Mouse (Mus musculus) intestine, embryonic 16.5 days (tissue): ENCODE data around the gene Rara. TPM values are rescaled to one million over a fixed set of nuclear protein-coding genes. Genes with fewer than 3 reads are reported as not detected.
A peak's percentile ranks its signal among the peaks of the same experiment; 100 is the strongest.

Source experiments
- ATAC-seq: fragments of 200-750 bp; cut with Nextera tagmentation; 2 replicates; pipeline ENCODE4 v1.8.0; 2017; ENCODE audit warnings: moderate TSS enrichment, moderate library complexity
- H3K27ac ChIP-seq: fragments of 300-500 bp; sonication (generic); 2 replicates; pipeline ENCODE4 v1.5.1; 2014; ENCODE audit warnings: mild to moderate bottlenecking, low read length
- H3K27me3 ChIP-seq: fragments of 300-500 bp; sonication (generic); replicated peaks from 2 replicates; pipeline ENCODE4 v1.6.1; 2014; ENCODE audit warnings: low read length, control low read depth, mixed read lengths; ENCODE audit not compliant: control insufficient read depth, insufficient read depth
- H3K36me3 ChIP-seq: fragments of 300-500 bp; sonication (generic); 2 replicates; pipeline ENCODE4 v1.6.1; 2014; ENCODE audit warnings: low read length, control low read depth; ENCODE audit not compliant: control insufficient read depth, insufficient read depth
- H3K4me1 ChIP-seq: fragments of 300-500 bp; sonication (generic); 2 replicates; pipeline ENCODE4 v1.6.1; 2014; ENCODE audit warnings: low read length, control low read depth, mixed read lengths; ENCODE audit not compliant: control insufficient read depth, insufficient read depth
- H3K4me2 ChIP-seq: fragments of 300-500 bp; sonication (generic); 2 replicates; pipeline ENCODE4 v1.6.1; 2014; ENCODE audit warnings: low read depth, low read length, control low read depth
- H3K4me3 ChIP-seq: fragments of 300-500 bp; sonication (generic); 2 replicates; pipeline ENCODE4 v1.5.1; 2014; ENCODE audit warnings: mild to moderate bottlenecking, low read length
- H3K9ac ChIP-seq: fragments of 300-500 bp; sonication (generic); 2 replicates; pipeline ENCODE4 v1.6.1; 2014; ENCODE audit warnings: low read depth, low read length
- H3K9me3 ChIP-seq: fragments of 300-500 bp; sonication (generic); 2 replicates; pipeline ENCODE4 v1.6.1; 2016; ENCODE audit warnings: low read length, control low read depth; ENCODE audit not compliant: control insufficient read depth
- WGBS: fragments of 180-500 bp; shearing (Covaris S2); extraction: QIAGEN DNeasy Blood & Tissue Kit; methylation state at CpG from one replicate; pipeline ENCODE4 v1.1.7; 2014; 5-methylcytosine and 5-hydroxymethylcytosine counted together
- polyA plus RNA-seq: library from polyadenylated mRNA; unstranded; fragments of >200 nt; fragmentation: Nextera tagmentation; extraction: Ambion mirVana; gene quantifications from 2 replicates; pipeline ENCODE4 v1.2.1, GENCODE M21; 2015

Gene Rara
- polyA plus RNA-seq, 1 experiment from 2014 or later, result 28.2 TPM

- 87% methylated on average over 3 of the region's 3 CpGs for WGBS
- H3K27ac ChIP-seq, result 0 out of 2 replicates have a peak overlapping the region, but pooled peaks have one; percentile 43
Measured at GRCm38 (mm10) chr11:98934367-98934766, 6.7 kb downstream of the Rara start.

GRCm38 (mm10) chr11:98935123-98935522 is 7.5 kb downstream of the Rara start:
- peak overlapping the region; percentile 73; the same call in 1 of the 2 replicates for H3K27ac ChIP-seq
- H3K4me3 ChIP-seq, result no peak overlapping the region
- ATAC-seq, result 0 out of 2 replicates have a peak, but pooled peaks have one; percentile 10
- no peak overlapping the region; the same call in 1 of the 2 replicates for H3K4me2 ChIP-seq
- H3K9ac ChIP-seq, result no peak overlapping the region
- no peaks in the 10 kb centered on the region for H3K36me3 ChIP-seq
- H3K27me3 ChIP-seq, result no peaks in the 10 kb centered on the region
- H3K9me3 ChIP-seq, result no peaks in the 10 kb centered on the region
- WGBS, result 75% methylated on average over 3 of the region's 3 CpGs
- H3K4me1 ChIP-seq, result peaks cover 78% of the 10 kb centered on the region

More at GRCm38 (mm10) chr11:98934367-98934766, 6.7 kb downstream of the Rara start:
- Histone ChIP-seq H3K4me3 (no peak overlapping the region), H3K27me3 (no peaks in the 10 kb centered on the region), H3K4me2 (no peak overlapping the region), H3K9me3 (no peaks in the 10 kb centered on the region), H3K4me1 (peaks cover 78% of the 10 kb centered on the region), H3K9ac (no peak overlapping the region), H3K36me3 (no peaks in the 10 kb centered on the region)
- no peak for ATAC-seq

- Histone ChIP-seq H3K36me3 (no peaks in the 10 kb centered on the region), H3K4me1 (peaks cover 78% of the 10 kb centered on the region), H3K27ac (peak overlapping the region; percentile 91), H3K27me3 (no peaks in the 10 kb centered on the region), H3K4me2 (peak overlapping the region; percentile 90), H3K9me3 (no peaks in the 10 kb centered on the region), H3K4me3 (peak overlapping the region; percentile 89), H3K9ac (peak overlapping the region; percentile 70)
- ATAC-seq, result peak; percentile 37
- 4% methylated on average over 29 of the region's 29 CpGs for WGBS
Measured at GRCm38 (mm10) chr11:98936170-98936569, 8.6 kb downstream of the Rara start.

GRCm38 (mm10) chr11:98936606-98937409 is 9.2 kb downstream of the Rara start:
- Histone ChIP-seq H3K4me2 (peak overlapping the region; percentile 90), H3K4me1 (peaks cover 78% of the 10 kb centered on the region), H3K27ac (peak overlapping the region; percentile 91), H3K36me3 (no peaks in the 10 kb centered on the region), H3K4me3 (peak overlapping the region; percentile 89), H3K9me3 (no peaks in the 10 kb centered on the region), H3K9ac (peak overlapping the region; percentile 70), H3K27me3 (no peaks in the 10 kb centered on the region)
- WGBS, result 4% methylated on average over 23 of the region's 23 CpGs
- ATAC-seq, result peak; percentile 41

GRCm38 (mm10) chr11:98937410-98937913 is 9.8 kb downstream of the Rara start:
- peaks cover 78% of the 10 kb centered on the region for H3K4me1 ChIP-seq
- peak overlapping the region; percentile 89 for H3K4me3 ChIP-seq
- H3K9ac ChIP-seq, result peak overlapping the region; percentile 87
- H3K36me3 ChIP-seq, result no peaks in the 10 kb centered on the region
- under 1% methylated on average over 36 of the region's 38 CpGs for WGBS
- H3K27ac ChIP-seq, result peak overlapping the region; percentile 91
- H3K9me3 ChIP-seq, result no peaks in the 10 kb centered on the region
- no peaks in the 10 kb centered on the region for H3K27me3 ChIP-seq
- H3K4me2 ChIP-seq, result peak overlapping the region; percentile 90
- ATAC-seq, result peak; percentile 89

- H3K4me3 ChIP-seq, result peak overlapping the region; percentile 89
- no peaks in the 10 kb centered on the region for H3K9me3 ChIP-seq
- peak overlapping the region; percentile 87 for H3K27ac ChIP-seq
- H3K36me3 ChIP-seq, result no peaks in the 10 kb centered on the region
- peaks cover 78% of the 10 kb centered on the region for H3K4me1 ChIP-seq
- WGBS, result under 1% methylated on average over 39 of the region's 39 CpGs
- peak overlapping the region; percentile 87 for H3K9ac ChIP-seq
- H3K4me2 ChIP-seq, result peak overlapping the region; percentile 90
- peak; percentile 9 for ATAC-seq
- no peaks in the 10 kb centered on the region for H3K27me3 ChIP-seq
Measured at GRCm38 (mm10) chr11:98937914-98938694, 10.5 kb downstream of the Rara start.

GRCm38 (mm10) chr11:98938701-98939083 is 11.1 kb downstream of the Rara start:
- H3K4me1 ChIP-seq, result peaks cover 81% of the 10 kb centered on the region
- peak overlapping the region; percentile 90 for H3K4me2 ChIP-seq
- H3K9me3 ChIP-seq, result no peaks in the 10 kb centered on the region
- H3K27ac ChIP-seq, result peak overlapping the region; percentile 87
- no peaks in the 10 kb centered on the region for H3K27me3 ChIP-seq
- H3K36me3 ChIP-seq, result no peaks in the 10 kb centered on the region
- peak overlapping the region; percentile 87 for H3K9ac ChIP-seq
- H3K4me3 ChIP-seq, result peak overlapping the region; percentile 89
- no peak for ATAC-seq
- 35% methylated on average over 7 of the region's 7 CpGs for WGBS

GRCm38 (mm10) chr11:98939084-98939952 is 11.7 kb downstream of the Rara start:
- H3K4me1 ChIP-seq, result peaks cover 85% of the 10 kb centered on the region
- 37% methylated on average over 15 of the region's 15 CpGs for WGBS
- ATAC-seq, result no peak
- peak overlapping the region; percentile 90 for H3K4me2 ChIP-seq
- peak overlapping the region; percentile 89 for H3K4me3 ChIP-seq
- H3K27me3 ChIP-seq, result no peaks in the 10 kb centered on the region
- peak overlapping the region; percentile 87 for H3K9ac ChIP-seq
- no peaks in the 10 kb centered on the region for H3K36me3 ChIP-seq
- no peaks in the 10 kb centered on the region for H3K9me3 ChIP-seq
- H3K27ac ChIP-seq, result peak overlapping the region; percentile 95
